Mouse (Mus musculus) granulocyte monocyte progenitor cell, adult 5-6 weeks (primary cell): ENCODE measurements around the gene Ccdc175. TPM values are rescaled to one million over a fixed set of nuclear protein-coding genes. Genes with fewer than 3 reads are reported as not detected.

ENCODE experiments used
- ATAC-seq: replicated peaks from 2 replicates; pipeline ENCODE4 v1.8.0; 2016; ENCODE audit warnings: mild to moderate bottlenecking, moderate TSS enrichment, inconsistent platforms; ENCODE audit not compliant: poor library complexity, severe bottlenecking
- total RNA-seq, 2 experiments: library from RNA; stranded (forward) in 1 of 2; stranded (reverse) in 1 of 2; fragments of 200-712, 200-1000 nt in 1 of 2; fragments of >200 nt in 1 of 2; fragmentation: Nextera tagmentation in 1 of 2; gene quantifications; 2 replicates each; pipeline ENCODE4 v1.2.3; 2014 to 2017

Gene Ccdc175
- total RNA-seq (2014; fragmentation: Nextera tagmentation) (not detected in 2 replicates), total RNA-seq (2017) (not detected in 2 replicates)

DNA sequence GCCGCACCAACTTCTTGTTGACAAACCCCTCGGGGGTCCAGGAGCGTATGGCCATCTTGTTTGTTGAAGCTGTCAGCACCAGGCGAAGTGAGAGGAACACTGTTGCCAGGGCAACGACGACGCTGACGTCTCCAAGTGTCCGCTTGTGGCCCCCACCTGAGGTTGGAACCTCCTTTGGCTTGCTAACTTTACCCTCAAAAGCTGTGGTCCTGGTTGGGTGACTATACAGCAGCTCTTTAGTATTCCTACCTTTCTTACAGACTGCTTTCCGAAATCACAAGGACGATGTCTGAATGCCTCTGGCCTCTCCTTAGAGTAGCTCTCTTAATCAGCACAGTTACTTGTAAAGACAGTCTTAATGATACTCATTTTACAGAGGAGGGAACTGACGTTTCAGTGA, at the start of gene Ccdc175:
Gene Ccdc175, minus strand, starts transcription at position 101 of the 400 bp plus-strand sequence.
- no peak for ATAC-seq

DNA sequence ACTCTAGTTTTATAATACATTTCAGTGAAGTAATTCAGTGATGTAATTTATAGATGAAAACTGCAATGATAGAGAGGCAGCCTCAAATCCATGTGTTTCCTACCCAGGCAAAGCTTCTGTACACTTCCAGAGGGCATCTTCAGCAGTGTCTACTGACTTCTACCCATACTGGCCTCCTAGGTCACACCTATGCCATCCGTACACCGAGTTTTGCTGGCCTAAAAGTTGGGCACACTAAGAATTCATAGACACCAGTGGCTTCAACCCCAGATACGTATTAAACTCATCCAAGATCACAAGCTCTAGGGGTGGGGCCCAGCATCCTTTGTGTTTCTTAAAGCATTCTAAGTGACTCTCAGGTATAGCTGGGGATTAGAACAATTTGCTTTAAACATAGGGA, 49.3 kb upstream of the Ccdc175 start:
- ATAC-seq = no peak

DNA sequence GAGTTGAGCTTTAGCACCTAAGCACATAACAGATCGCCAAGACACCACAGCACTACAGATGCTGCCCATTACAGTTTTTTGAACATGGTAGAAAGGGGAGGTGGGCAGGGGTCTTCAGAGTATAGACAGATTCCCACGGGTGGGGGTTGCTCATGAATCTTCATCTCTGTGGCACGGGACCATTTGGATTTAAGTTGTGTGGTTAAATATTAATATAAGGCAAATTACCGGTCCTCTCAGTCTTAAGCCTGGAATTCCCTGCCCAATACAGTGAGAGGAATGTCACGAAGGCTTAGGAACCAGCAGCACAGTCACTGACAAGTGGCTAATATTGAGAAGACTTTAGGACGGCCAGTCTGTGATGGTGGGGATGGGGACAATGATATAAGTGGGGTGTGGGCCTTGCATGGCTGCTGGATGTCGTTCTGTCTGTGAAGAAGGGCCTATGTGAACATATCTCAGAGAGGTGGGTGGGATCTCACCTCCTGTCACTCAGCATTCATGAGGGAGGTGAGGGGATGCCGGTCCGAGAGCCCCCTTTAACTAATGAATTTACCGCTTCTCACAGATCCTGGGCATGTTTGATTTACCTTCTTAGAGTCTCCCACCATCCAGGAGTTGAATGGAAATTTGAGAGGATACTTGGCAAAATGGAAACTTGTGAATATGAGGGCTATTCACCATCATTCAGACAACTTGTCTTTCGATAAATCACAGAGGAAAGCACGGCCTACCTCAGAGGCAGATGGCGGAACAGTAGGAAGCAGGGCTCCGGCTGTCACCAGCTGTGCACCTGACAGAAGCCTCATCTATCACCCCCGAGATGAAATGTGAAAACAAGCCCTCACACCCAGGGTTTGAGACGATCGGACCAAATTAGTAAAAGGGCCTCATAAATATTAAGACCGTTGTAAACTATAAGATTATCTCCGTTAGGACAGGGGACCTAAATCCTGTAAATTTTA, 48.3 kb upstream of the Ccdc175 start:
- ATAC-seq = no peak

DNA sequence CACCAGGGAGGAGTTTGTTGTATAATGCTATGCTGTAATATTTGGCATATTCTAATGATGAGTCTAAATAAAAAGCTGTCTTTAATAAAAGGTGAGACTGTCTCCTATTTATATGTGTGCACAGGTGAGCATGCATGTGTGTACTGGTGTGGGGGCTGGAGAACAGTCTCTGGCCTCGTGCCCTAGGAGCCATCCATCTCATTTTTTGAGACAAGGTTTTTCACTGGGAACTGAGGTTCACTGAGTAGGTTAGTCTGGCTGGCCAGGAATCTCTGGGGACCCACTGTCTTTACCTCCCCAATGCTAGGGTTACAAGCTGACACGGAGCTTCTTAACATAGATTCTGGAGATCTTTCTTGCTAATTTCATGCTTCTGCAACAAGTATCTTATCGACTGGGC, 47.3 kb upstream of the Ccdc175 start:
- ATAC-seq = no peak

DNA sequence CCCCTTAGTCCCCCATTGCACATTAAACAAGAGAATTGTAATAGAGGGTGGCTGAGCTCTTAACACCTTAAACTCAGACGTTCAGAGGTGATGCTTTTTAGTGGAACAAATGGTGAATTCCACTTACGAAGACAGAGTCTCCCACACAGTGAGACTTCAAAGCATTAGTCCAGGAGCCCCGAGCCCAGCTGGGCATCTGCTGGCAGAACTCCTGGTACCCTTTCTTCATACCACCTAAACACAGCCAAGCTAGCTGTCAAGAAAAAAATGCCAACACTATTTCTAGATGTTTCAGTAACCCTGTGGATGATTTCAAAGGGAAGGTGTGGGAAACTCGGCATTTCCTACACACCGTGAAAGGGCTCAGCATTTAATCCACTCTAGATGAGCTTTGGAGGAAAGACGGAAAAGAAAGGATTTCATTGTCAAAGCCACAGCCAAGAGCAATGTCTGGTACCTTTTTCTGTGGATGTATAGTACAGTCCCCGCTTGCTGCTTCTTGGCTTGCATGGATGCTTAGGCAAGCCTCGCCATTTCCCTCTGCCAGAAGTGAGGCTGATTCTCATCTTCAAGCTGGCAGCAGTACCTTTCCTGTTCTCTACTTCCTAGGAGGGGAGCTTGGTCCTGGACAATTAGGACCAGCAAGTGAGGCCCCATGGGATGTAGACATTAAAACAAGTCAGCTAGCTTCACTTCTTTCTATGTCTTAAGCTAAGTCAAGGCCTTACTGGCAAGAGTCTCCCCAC, 44.8 kb upstream of the Ccdc175 start:
- ATAC-seq = no peak

DNA sequence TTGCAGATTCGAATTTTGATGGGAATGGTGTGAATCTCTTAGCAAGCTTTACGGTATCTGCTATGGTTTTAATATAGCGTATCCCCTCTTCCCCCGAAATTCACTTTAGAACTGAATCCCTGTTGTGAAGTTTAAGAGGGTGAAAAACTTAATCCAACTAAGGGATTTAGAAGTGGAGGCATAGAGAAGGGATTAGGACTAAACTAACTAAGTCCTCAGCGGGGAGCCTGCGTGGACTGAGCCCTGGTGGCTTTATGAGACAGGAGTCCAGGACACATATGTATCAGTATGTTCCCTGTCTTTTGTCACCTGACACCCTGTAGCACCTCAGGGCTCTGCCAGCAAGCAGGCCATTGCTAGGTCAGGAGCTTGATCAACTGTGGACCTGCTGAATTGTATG, 42.9 kb upstream of the Ccdc175 start:
- no peak for ATAC-seq

DNA sequence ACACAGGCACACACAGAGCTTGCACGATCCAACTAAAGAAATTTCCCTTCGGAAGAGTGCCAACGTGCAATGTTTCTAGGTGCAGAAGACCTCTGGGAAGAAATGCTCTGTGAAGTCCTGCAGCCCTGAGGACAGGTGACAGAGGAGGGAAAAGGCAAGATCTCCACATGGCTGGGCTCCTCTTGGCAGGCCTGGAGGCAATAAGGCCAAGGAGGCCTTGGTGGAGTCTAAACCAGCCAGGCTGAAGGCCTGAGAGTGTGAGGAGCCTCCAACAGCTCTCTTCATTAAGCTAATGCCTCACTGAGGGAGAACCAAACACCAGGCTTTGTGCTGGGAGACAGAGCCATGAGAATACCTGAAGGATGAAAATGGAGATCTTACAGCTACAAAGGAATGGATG, 40.5 kb upstream of the Ccdc175 start:
- ATAC-seq = no peak

DNA sequence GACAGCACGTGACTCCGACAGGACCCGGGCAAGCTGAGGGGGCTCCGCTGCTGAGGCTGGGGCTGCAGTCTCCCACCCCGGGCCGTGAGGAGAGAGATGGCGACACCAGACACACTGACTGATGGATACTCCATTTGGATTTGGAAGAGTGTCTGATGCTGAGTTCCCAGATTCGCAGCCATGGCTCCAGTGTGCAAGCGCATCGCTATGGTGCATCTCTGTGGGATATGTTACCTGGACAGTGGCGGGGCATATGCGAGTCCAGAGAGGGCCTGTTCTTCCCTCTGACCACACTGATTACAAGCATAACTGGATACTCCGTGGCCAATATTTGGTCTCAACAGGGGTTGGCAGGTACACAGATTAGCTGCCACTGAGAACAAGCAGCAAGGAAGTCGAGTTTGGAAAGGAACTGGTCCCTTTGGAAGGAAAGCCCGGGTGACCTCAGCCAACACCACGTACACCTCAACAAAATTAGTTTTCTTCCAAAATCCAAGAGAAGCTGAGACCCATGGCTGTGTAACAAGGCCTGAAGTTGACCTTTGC, 38.8 kb upstream of the Ccdc175 start:
- ATAC-seq = no peak

DNA sequence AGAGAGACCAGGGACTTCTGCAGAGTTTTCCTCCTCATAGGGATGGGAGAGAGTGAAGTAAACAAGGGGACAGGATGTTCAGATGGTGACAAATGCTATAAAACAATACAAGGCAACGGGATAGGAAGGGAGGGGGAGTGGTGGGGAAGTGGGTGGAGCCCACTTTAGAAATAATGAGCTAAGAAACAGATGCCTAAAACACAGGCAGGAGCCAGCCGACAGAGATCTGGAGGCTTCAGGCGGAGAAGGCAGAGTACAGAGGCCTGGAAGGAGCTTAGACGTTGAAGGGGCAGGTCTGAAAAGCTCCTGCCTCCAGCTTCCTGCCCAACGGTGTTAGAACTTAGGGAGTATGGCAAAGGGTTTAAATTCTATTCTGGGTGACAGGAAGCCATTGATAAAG, 28.7 kb upstream of the Ccdc175 start:
- ATAC-seq = no peak

DNA sequence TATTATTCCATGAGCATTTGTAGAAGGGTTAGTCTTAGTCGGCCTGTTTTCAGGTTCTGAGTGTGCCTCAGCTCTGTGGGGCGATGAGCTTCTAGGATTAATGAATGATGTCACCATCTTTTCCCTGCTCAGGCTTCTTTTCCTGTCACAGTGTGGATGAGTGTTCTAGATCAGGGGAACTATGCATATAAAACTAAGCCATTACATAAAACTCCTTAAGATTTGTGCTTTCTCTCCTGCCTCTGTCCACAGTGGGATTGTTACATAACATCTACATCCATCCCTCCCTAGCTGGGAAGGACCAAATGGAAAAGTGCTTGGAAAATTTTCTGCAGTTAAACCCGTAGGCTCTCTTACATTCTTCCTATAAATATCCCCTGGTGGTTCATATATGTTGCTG, 16.0 kb upstream of the Ccdc175 start:
- no peak for ATAC-seq

DNA sequence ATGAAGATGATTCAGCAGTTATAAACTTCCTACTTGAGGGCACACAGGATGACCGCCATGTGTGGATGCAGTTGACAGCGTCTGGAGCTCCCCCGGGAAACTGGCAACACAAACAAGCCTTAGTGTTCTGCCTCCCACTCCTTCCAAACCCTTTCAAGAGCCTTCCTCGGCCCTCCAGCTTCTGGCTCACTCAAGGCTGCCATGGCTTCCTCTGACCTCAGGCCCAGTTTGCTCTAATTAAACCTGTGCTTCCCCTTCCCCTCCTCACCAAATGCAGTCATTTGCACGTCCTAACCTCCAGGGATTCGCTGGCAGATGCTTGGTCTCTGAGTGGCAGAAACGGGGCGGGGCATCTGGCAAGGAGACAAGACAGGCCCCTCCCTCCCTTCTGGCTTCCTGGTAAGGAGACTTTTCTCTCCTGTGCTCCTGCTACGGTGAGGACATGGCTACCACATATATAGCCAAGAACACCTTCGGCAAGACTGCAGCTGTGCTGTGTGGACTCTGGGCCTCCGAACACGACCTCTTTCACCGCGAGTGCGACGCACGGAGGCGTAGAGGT, 13.2 kb upstream of the Ccdc175 start:
- ATAC-seq = no peak

DNA sequence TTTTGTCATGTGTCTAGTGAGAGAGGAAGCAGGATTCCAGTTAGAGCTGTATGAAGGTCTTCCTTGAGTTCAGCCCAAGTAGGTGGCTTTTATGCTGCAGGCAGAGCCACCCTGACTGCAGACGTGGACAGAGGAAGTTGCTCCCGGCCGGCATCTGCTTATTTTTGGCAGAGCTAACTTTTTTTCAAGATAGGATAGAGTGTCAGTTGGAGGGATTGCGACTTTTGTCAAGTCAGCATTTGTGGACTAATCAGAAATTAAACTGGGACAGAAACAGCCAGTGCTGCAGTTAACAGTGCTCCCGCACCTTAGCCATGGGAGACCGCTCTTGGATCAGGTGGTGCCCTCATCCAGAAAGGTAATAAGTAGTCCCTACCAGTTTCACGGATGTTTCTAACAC, 12.6 kb upstream of the Ccdc175 start:
- ATAC-seq = no peak

DNA sequence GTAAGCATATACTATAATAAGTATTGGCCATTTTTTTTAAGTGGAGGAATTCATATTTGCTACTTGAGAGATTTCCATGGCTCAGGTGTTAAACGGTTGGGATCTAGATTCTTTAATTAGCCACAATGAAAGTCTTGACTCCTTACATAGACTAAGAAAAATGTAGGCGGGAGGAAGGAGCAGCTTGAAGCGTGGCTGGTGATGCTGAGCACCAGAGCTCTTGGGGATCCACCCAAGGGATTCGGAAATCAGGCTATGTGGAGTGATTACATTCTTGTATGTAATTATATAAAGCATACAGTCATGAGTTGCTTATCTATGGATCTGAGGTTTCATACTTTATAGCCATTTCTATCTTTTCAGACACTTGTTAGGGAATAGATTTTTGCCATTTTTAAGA, 5.3 kb downstream of the Ccdc175 start:
- ATAC-seq = no peak

DNA sequence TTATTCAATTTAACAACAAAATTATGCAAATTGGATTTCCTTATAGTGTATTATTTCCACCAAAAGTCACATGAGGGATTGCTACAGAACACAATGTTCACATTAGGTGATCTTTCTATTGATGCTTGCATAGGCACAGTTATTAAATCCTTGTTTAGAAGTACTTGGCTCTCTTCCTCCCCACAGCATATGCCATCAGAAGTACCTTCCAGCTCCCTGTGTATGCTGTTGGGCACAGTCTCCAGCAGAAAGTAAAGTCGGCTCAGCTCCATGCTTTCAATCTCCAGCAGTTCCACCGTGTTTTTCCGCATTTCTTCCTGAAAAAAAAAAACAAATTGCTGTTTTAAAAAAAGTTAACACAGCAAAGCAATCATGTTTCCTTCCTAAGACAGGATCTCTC, 6.5 kb downstream of the Ccdc175 start:
- no peak for ATAC-seq

DNA sequence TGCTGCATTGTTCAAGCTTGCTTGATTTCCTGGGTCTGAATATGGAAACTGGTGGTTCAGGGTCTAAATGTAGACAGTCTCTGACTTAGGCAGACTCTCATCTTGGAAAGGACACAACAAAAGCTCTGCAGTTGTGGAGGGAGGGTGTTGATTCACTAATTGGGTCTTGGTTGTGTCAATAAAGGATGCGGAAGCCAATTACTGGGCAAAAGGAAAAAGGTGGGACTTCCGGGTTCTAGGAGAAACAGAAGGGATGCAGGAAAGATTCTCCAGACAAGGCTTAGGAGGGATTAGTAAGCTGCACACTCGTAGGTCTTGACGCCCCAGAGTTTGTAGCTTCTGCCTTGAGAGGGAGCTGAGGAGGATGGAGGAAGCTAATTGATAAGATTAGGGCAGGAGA, 26.4 kb downstream of the Ccdc175 start:
- no peak for ATAC-seq

DNA sequence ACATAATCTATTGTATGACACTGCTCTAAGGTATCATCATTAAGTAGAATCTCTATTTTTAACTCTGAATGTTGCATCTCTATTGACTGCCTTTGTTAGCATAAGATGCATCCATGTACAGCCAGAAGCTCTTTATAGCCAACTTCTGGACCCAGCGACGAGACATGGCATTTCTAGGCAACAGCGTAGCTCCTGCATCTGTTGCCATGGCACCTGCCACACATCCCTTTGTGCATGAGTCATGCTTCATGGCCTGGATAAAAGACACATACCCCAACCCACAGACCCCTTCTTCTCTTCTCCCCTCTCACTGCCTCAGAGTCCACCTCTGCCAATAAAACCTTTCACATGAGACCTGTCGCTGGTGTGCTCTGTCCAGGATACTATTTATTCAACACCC, 34.0 kb downstream of the Ccdc175 start:
- ATAC-seq = no peak

DNA sequence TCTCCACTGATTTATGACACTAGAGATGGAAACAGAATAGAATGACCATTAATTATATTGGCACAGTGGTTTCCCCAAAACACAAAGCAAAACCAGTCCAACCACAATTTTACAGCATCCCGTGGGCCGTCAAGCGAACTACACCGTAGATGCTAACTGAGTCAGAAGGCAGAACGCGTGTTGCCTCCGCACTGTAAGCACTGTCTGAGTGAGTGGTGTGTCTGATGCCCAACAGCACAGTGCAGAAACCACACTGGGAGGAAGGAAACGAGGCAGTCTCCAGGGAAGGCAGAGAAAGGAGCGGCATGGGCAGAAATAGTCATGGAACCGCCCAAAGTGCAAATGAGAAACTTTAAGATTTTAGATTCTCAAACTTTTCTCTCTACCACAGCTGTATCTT, 55.6 kb downstream of the Ccdc175 start:
- ATAC-seq = no peak

DNA sequence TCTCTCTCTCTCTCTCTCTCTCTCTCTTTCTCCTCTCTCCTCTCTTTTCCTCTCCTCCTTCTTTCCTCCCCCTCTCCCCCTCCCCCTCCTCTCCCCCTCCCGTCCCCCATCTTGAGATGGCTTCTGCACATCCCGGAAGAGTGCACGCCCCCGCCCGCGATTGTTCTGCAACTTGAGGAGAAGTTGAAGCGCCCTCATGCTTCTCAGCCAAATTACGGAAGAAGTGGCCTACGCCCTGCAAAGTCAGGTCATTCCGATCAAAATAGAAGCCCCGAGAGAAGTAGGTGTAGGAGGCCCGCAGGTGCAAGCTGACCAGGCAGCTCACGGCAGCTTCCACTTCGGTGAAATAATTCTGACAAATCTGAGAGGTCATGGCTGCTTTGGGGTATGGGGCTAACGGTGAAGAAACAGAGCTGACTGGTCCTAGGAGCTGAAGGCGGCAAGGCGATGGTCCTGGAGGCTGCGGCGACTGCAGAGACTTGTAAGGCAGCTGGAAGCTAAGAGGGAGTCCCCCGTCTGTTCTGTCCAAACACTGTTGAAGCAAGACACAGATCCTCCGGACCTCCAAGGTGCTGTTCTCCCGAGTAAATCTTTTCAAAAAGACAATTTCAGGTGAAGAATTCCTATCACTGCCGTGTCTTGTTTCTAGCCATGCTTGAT, 69.0 kb downstream of the Ccdc175 start:
- ATAC-seq = no peak

DNA sequence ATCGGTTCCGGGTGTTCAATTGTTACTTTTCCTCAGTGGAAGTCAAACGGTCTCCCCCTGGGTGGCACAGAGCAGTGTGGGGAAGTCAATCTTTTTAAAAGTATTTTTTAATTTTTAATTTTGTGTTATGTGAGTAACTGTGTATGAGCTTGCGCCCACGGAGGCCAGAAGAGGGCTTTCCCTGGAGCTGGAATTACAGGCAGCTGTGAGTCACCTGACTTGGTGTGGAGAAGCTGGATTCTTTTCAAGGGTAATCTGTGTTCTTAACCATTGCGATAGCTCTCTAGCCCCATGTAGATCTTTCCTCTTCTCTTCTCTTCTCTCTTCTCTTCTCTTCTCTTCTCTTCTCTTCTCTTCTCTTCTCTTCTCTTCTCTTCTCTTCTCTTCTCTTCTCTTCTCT, 69.7 kb downstream of the Ccdc175 start:
- ATAC-seq = no peak

DNA sequence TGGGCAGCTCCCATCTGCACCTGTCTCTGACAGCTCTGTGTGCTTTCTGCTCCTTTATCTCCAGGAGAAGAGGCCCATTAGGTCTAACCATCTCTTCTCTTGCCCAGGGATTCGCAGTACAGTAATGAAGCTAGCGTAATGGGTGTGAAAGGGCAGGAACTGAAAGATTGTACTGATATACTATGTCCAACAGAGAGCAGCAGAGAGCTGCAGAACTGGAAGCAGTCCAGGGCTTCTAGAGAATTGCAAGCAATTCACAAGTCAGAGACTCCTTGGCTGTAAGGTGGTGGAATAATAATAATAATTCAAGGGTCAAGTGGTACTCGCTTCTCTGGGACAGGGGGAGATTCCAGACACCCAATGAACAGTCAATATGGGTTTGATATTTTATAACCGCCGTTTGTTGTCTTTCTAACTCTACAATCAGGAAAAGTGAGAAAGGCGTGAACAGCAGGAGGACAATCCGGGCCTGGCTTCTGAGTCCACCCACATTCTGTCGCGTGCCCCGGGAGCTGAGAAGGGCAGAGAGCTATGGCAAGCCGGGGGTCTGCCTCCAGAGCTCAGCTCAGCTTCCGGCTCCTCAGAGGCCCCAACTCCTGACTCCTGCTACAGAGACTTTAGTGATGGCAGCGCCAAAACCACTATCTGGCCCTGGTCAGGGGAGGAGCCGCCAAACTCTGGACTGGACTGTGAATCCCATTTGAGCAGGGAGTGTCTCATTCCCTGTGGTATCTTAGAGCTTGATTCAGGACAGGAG, 80.1 kb downstream of the Ccdc175 start:
- peak; percentile 93 for ATAC-seq
